Mouse (Mus musculus): ENCODE measurements around the gene Mast2.

Gene Mast2

DNA sequence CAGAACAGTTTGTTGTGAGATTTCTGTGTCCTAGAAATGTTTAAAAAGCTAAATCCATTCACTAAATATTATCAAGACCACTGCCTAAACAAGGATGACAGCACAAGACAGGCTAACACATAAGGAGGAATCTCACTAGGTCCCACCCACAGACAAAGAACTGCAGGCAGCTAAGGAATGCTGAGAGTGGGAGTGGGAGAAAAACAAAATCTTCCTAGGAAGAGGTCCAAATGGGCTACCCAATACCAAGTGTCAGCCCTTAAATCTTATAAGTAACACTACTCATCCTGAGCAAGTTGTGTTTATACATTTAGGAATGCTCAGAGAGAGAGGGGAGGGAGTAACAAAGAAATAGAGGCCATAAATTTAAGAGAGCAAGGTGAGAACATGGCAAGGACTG lies 52.6 kb downstream of the Mast2 start:
- no peak for DNase-seq (ENCODE audit: low read depth, low spot score)

DNA sequence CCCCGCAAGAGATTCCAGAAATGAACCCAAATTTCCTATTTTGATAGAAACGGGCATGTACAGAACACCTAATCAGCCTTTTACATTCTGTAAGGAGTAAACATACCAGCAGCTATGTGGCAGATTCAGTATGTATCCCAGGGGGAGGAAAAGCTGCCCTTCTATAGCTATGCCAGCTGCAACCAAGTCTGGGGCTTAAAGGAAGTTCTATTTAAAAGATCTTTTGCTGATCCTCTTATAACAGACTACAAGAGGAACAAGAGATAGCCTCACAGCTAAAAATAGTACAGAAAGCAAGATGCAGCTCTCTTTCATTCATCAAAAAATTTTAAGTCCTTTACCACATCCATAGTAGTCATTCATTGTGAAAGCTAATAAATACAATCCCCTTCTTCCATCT lies 57.3 kb downstream of the Mast2 start:
- peak; percentile 41 for DNase-seq (ENCODE audit: low read depth, low spot score)

DNA sequence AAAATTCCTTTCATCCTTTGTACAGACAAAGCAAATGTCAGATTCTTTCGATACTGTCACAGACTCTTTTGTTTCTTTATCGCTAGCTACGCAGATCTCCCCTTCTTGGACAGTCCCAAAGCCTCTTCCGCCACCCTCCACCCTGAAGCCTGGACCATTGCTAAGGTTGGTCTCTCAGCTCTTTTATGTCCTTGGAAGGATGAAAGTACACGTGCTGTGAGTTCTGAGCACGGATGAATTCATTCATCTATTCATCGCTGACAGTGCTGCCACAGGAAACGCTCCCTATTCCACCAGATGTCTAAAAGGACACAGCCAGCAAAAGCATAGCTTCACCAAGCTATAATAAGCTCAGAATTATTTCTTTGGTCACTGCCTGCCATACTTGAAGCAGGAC lies 58.0 kb downstream of the Mast2 start:
- no peak for DNase-seq (ENCODE audit: low read depth, low spot score)

GRCm38 (mm10) chr4:116405276-116405954 lies 58.6 kb downstream of the Mast2 start:
- DNase-seq (ENCODE audit: low read depth, low spot score): no peak

DNA sequence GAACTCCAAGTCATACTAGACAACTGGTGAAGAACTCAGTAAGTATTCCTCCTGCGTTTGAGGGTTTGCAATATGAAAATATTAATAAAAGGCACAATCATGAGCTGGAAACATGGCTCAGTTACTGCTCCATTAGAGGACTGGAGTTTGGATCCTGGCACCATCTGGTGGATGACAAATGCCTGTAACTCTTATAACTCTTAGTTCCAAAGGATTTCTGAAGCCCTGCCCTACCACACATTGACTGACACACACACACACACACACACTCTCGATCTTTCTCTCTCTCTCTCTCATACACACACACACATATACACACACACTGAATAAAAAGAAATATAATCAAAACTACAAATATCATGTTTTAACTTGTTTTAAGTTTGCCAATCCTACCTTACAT lies 60.1 kb downstream of the Mast2 start:
- no peak for DNase-seq (ENCODE audit: low read depth, low spot score)

DNA sequence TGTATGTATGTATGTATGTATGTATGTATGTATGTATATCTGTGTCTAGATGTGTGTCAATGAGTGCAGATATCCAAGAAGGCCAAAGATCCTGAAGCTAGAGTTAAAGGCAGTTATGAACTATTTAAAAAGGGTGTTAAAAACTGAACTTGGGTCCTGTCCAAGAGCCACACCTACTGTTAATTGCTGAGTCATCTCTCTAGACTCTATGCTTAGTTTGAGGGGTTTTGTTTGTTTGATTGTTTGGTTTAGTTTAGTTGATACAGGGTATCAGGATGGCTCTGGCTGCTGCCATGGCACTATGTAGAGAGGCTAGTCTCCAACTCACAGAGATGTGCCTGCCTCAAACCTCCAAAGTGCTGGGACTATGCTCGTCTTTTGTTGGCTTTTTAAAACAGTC lies 61.3 kb downstream of the Mast2 start:
- peak; percentile 18 for DNase-seq (ENCODE audit: low read depth, low spot score)

DNA sequence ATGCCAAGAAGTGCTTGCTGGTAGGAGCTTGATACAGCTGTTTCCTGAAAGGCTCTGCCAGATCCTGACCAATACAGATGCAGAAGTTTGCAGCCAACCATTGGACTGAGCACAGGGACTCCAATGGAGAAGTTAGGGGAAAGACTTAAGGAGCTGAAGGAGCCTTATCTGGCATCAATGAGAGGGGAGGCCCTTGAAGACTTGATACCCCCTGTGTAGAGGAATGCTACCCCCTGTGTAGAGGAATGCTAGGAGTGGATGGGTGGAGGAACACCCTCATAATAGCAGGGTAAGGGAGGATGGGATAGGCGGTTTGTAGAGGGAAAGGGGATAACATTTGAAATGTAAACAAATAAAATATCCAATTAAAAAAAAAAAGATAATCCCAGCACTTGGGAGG lies 65.9 kb downstream of the Mast2 start:
- DNase-seq (ENCODE audit: low read depth, low spot score): no peak

DNA sequence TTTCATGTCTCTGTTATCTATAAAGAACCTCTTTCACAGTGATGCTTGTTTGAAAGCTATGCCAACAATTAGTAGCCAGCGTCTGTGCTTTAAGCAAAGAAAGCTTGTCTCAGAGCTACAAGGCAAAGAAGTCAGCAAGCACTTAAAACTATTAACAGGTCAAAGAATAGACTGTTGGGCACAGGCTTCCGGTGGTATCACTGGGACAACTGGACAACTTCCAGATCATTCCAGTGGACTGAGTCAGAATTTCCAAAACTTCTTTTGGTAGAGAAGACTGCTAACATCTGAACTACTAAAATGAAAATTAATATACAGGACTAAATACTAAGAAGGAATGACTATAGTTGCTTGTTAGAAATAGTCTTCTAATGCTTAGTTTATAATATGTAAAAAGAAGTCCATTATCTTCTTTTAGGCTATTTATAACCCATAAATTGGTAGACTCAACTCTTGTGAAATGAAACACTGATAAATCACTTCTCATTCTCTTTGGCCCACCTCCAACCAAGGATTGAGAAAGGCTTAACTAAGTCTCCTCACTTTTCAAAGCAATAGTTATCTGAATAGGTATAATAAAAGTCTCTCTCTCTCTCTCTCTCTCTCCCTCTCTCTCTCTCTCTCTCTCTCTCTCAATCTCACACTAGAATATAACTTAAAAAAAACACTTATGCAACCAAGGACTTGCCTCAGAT lies 85.9 kb downstream of the Mast2 start:
- no peak for DNase-seq (ENCODE audit: low read depth, low spot score)

DNA sequence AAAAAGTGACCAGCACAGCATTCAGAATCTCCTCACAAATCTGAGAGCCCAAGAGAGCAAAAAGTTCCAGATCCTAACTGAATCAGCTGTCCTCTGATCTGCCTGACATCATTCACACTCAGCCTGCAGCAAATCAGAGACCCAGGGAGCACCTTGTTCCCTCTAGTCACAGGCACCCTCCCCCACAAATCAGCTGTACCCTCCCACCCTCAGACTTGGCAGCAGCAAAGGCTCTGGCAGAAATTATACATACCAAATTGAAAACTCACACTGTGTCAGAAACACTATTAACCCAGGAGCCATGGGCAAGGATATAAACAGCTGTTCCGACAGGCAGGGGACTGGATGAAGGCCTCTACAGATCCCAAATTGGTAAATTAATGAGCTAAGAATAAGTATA lies 92.3 kb downstream of the Mast2 start:
- DNase-seq (ENCODE audit: low read depth, low spot score): no peak

GRCm38 (mm10) chr4:116358099-116358498 lies 105.9 kb downstream of the Mast2 start:
- DNase-seq (ENCODE audit: low read depth, low spot score): peak; percentile 36

DNA sequence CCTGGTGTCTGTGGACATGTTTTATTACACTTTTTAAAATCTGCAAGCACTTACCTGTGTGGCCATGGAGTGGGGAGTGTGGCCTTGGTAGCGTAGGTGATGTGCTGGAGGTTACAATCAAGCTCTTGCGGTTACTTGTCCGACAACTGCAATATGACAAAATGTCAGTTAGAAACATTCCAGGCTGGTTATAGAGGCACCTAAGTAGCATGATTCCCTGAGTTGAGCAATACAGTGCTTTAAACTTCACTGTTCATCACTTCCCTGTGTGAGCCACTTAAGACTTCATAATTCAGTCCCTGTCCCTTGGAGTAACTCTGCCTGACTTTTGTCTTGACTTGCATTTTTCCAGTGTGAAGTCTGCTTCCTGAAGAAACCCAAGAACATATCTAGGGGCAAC lies 111.1 kb downstream of the Mast2 start:
- no peak for DNase-seq (ENCODE audit: low read depth, low spot score)

- no peak for DNase-seq (ENCODE audit: low read depth, low spot score)
Measured at GRCm38 (mm10) chr4:116352496-116352895, 111.5 kb downstream of the Mast2 start.

DNA sequence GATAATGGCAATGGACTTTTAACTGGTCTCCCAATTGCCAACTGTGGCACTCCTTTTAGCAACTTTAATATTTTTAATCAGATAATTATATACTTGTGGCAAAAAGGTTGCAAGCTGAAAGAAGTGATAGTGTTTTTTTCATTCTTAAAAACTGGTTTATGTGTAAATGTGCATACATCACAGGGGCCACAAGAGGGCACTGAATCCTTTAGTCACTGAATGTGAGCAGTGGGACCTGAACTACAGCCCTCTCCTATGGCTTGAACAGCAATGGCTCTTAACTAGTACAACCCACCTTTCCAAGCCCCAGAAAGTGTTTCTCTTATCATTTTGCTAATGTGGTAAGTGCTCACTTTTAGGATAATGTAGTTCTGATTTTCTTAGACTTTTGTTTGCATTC lies 121.9 kb downstream of the Mast2 start:
- DNase-seq (ENCODE audit: low read depth, low spot score): peak; percentile 65

- peak; percentile 19 for DNase-seq (ENCODE audit: low read depth, low spot score)
Measured at GRCm38 (mm10) chr4:116336294-116336693, 127.7 kb downstream of the Mast2 start.

- no peak for DNase-seq (ENCODE audit: low read depth, low spot score)
Measured at GRCm38 (mm10) chr4:116329256-116329655, 134.7 kb downstream of the Mast2 start.

GRCm38 (mm10) chr4:116322127-116322526 lies 141.9 kb downstream of the Mast2 start:
- no peak for DNase-seq (ENCODE audit: low read depth, low spot score)

DNA sequence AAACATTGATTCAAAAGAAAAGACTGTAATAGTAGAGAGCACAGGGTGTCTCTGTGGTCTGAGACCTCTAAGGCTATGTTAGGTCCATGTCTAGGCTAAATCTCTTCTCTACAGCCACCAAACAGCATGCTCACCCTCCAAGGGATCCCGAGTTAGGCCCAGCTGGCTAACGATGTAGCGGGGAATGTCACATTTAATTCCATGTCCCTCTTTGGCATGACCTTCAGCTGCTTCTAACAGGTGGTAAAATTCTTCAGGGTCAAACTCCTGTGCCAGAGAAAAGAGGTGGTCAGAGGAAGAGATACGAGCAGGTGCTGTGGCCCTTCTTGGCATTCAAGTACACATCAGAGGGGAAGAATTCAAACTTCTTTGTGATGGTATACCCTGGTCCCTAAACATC lies 146.4 kb downstream of the Mast2 start:
- no peak for DNase-seq (ENCODE audit: low read depth, low spot score)

DNA sequence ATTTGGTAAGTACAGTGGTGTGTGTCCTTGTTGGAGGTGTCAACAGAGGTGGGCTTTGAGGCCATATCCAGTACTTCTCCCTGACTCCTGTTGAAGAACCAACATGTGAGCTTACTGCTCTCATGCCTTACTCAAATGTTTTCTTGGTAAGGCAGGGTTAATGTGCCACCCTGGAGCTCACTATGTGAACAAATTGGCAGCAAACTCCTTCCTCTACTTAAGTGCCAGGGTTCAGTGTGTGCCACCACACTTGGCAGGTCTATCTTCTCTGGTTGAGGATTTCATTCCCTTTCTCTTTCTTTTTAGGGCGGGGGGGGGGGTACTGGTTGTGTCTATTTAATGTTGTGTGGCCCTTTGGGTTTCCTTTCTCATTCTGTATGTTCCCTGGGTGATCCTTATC lies 159.4 kb downstream of the Mast2 start:
- DNase-seq (ENCODE audit: low read depth, low spot score): no peak

GRCm38 (mm10) chr4:116300878-116301355 lies 163.1 kb downstream of the Mast2 start:
- peak; percentile 83 for DNase-seq (ENCODE audit: low read depth, low spot score)

DNA sequence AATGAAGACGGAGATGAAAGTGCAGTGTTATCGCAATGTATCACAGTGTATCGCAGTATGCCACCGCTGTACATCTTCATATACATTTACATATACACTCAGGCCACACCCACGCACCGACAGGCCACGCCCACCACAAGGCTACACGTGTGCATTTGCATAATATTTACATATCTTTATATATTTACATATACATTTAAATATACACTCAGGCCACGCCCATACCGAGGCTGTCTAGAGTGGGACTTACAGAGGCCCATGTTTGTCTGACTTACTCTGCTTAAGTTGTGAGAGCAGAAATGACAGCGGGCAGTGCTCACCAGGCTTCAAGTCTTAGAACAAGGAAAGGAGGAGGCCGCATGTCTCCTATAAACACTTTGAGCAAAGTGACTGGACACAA lies 170.7 kb downstream of the Mast2 start:
- DNase-seq (ENCODE audit: low read depth, low spot score): no peak

- no peak for DNase-seq (ENCODE audit: low read depth, low spot score)
Measured at GRCm38 (mm10) chr4:116291561-116291960, 172.4 kb downstream of the Mast2 start.

- no peak for DNase-seq (ENCODE audit: low read depth, low spot score)
Measured at GRCm38 (mm10) chr4:116282211-116282610, 181.8 kb downstream of the Mast2 start.

DNA sequence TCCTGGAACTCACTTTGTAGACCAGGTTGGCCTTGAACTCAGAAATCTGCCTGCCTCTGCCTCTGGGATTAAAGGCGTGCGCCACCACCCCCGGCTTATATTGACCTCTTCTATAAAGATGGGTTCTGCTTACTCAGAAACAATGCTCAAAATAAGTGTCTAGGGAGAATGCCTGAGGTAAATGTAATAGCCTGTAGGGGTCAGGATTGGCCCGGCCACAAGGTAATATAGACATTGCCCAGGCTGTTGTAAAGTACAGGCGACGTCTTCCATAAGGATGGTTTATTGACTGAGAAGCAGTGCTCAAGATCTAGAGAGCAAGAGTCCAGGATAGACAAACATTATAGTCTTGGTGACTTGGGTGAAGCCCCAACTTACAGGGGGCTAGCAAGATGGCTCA lies 195.8 kb downstream of the Mast2 start:
- DNase-seq (ENCODE audit: low read depth, low spot score): no peak

All from A20 (cell line).